Mouse (Mus musculus): Measurements from ENCODE around the gene Uchl5.

DNA sequence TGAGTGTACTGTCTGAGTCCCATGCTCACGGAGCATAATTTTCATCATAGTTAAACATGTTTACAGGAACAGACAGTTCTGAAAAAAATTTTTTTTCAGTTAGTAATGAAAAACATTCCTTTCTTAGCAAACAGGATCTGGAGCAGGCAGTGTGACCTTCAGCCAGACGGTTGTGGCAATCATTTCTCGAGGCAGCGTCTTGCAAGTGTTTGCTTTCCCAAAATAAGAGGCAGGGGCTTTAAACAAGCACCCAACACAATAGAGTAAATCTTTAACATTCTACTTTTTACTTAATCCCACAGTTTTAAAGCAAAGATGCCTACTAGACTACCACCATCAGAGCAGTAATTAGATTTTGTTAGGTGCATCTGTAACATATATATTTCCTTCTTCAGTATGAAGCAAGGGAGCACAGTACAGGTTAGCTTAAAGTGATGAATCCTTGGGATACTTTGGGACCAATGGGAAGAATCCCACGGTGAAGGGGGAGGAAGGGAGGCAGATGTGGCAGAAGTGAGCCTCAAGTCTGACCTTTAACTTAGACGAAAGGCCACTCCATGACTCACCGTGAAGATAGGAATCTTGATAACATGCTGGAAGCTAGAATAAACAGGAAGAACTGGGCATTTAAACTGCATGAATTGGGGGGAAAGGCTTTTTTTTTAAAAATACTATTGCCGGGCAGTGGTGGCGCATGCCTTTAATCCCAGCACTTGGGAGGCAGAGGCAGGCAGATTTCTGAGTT, 49.2 kb upstream of the Uchl5 start:
- TF ChIP-seq CTCF (IDR thresholded peaks at IDR 0.05; ENCODE audit: insufficient read depth, low read depth, low read length) (no peak), POLR2A (IDR thresholded peaks at IDR 0.05; ENCODE audit: insufficient read depth, low read depth, low read length) (no peak)

Data from olfactory bulb, adult 2 months (tissue).